Mouse (Mus musculus) thymus, postnatal 4 days (tissue): ENCODE measurements around the gene Lpp.

ENCODE experiments used
- DNase-seq: peaks from one replicate; pipeline ENCODE4 v3.0.0; 2021

Lpp gene

GRCm38 (mm10) chr16:24636894-24637293 lies 243.6 kb downstream of the Lpp start:
- DNase-seq = no peak

- peak; percentile 52 for DNase-seq
These were observed 247.9 kb downstream of the Lpp start for GRCm38 (mm10) chr16:24641003-24641797.

GRCm38 (mm10) chr16:24643024-24643635 lies 249.8 kb downstream of the Lpp start:
- DNase-seq = no peak

GRCm38 (mm10) chr16:24644154-24644553 lies 250.8 kb downstream of the Lpp start:
- DNase-seq = no peak

DNA sequence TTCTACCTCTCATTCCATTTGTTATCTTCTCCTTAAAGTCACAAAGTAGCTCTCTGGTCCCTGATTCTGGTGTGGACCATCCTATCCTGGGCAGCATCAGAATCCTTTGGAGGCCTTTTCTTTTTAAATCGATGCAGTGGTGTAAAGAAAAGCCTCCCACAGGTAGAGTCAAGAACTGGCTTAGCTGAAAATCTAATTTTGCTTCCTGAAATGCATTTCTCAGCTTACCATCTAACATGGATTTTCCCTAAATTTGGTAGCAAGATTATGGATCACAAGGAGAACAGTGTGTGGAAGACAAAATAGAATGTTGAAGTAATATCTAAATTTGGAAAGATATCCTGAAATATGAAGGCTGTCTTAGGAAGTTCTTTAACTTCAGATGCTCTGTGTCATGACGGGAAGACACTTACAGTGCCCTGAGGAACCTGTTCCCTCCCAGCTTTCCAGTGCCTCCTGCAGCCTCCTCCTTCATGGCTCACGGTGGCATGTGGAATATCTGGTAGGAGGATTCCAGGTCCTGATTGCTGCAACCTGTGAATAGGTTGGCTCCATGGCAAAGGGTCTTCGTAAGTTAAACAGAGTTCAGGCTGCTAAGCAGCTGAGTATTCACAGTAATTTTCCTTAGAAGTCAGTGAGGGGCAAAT lies 251.6 kb downstream of the Lpp start:
- DNase-seq = no peak

DNA sequence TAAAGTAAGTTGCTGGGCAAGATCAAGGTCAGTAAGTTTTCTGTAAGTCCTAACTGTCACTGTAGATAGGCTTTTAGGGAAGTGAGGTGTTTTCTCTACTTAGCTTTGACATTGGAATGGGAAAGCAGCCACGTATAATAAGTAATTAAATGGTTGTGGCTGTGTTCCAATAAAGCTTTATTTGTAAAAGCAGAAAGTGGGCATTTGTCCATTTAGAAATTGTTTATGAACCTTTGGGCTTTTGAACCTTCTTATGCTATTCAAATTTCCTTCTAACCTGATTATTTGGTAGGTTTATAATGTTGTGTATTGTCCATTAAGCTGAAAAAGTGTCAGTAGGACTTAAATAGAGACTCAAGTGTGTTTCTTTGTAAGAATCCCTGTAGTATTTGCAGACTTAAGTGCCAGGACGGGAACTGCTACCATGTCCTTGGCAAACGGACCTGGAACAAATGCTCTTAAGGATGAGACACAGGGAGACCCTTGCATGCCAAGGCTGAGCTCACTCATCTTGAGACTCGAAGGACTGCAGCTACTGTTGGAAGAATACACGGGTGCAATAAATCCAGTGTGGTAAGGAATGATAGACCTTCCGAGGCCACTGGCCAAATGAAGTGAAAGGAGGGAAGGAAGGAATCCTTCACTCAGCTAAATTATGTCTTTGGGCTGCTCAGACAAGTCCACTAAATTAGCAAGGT lies 252.7 kb downstream of the Lpp start:
- no peak for DNase-seq

- DNase-seq = peak; percentile 32
These were observed 258.6 kb downstream of the Lpp start for GRCm38 (mm10) chr16:24651655-24652654.

- DNase-seq = no peak
These were observed 259.7 kb downstream of the Lpp start for GRCm38 (mm10) chr16:24653041-24653440.

DNA sequence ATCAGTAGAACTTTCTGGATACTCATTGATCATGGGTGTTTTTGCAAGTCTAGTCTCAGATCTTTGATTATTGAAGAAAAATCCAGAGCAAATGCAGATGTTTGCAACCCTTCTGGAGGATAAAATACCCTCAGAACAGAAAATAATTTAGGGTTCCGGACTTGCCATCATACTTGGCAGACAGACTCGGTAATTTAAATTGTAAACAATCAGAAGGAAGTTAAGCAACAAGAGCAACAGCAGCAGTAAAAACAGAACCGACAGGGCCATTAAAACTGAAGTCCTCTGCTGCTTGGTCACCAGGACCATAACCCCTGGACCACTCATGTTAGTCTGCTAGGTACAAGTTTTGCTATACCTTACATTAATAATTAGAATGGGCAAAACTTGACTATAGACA lies 261.8 kb downstream of the Lpp start:
- no peak for DNase-seq

GRCm38 (mm10) chr16:24656026-24656425 lies 262.7 kb downstream of the Lpp start:
- DNase-seq = peak; percentile 36

- peak; percentile 23 for DNase-seq
These were observed 263.4 kb downstream of the Lpp start for GRCm38 (mm10) chr16:24656752-24657151.

- DNase-seq = no peak
These were observed 265.7 kb downstream of the Lpp start for GRCm38 (mm10) chr16:24659049-24659448.

DNA sequence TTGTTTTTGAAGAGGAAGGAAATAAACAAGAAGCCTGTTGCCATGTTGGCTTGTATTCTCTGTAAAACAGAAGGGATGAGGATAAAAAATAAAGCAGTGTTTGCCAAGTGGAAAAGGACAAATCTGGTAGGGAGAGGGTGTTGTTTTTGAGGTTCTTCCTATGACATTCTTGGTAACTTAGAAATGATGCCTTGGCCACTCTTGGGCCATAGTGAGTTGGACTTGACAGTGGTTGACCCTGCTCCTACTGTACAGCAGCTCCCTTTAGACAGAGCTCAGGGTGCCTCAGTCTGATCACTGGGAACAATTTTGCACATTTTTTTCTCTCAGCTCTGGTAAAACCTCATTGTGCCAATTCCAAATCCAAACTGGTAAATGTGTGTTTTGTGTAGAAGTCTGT lies 270.8 kb downstream of the Lpp start:
- no peak for DNase-seq

DNA sequence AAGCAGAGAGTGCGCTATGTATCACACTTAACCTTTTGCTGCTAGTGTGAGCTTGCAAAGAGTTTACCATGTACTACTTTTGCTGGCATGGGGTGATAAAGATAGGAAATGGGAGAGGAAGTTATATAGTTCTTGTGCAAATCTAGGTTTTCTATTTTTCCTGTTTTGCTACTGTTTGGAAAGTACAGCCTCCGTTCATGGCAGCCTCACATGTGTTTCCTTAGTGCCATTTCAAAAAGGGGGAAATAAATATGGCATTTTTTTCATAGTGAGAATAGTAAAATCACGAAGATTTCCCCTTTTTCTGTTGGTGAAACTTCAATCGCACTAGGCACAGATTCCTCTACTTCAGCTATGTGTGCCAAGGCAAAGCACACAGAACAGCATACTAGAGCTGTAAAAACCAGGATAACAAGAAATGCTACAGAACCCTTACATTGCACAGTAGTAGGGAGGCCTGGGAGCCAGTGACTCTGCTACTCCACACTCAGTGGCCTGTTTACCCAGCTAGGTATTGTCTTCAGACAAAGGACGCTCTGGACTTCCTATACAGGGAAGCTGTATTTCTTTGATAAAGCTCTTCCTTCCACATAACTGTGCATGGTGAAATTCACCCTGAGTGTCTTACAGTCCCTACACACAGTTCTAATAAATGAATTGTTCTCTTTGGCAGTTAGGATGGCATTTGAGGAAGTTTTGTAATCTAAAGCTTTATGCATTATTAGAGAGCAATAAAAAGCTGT lies 276.6 kb downstream of the Lpp start:
- DNase-seq = no peak

GRCm38 (mm10) chr16:24678942-24679341 lies 285.6 kb downstream of the Lpp start:
- DNase-seq = no peak

DNA sequence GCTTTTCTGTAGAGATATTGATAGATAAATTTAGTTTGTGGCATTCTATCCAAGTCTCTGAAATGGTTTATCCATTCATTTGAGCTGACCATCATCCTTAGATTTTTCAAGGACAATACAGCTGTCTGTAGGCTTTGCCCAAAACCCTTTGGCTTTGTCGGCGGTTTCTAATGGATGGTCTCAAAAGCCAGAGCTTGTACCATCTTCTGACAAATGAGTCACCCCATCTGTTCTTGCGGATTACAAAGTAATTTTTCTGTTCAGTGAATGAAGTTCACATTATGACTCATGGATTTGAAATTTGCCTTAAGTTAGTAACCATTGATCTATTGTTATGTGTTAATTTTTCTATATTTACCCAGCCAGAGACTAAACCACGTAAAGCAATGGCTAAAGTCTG lies 301.8 kb downstream of the Lpp start:
- no peak for DNase-seq

- DNase-seq = peak; percentile 33
These were observed 310.9 kb downstream of the Lpp start for GRCm38 (mm10) chr16:24704215-24704614.

DNA sequence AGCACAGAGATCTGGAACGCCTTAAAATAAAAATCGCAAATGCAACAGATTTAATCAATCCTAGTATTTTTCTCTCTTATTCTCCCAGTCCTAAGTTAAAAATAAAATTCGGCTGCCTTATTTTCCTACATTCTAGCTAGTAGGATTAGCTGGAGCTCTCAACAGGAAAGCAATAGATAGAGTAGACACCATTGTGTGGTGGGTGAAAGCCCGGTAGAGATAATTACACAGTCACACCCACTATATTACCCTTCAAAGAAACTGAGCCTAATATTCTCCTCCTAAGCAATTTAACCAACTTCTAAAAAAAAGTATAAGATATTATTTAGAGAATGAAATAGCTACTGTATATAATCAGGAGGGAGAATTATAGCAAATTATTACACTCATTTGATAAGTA lies 330.3 kb downstream of the Lpp start:
- no peak for DNase-seq

DNA sequence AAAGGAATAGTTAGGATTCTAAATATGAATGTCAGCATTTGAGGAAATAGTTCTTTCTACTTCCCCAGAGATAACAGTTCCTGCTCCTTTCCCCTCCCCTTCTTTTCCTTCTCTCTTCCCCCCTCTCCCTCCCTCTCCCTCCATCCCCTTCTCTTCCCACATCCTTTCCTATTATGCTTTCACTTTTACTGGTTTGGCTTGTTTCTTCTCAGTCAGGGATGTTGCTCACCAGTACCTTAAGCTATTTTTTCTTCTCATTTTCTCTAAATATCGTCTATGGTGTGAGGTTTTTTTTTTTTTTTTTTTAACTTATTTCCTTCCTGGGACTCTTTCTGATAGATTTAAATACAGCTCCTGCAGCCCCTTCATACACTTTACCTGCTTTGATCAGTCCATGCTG lies 339.4 kb downstream of the Lpp start:
- DNase-seq = no peak

DNA sequence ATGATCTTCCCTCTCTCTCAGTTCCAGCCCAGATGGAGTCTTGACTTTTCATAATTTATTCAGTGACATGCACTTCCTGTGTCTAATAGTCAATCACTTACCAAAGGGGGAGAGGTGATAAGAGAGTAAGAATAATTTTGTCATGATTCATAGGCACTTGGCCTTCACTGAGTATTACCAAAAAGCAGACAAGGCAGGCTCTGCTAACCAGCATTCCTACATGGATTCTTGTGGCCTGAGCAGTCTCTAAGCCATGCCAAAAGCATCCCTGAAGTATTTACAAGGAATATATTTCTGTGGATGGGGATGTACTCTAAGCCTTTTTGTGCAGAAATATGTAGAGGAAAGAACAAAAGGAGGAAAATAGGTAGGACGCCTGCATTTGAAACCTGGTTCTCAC lies 340.0 kb downstream of the Lpp start:
- DNase-seq = no peak

- DNase-seq = no peak
These were observed 342.4 kb downstream of the Lpp start for GRCm38 (mm10) chr16:24735754-24736153.
